ENCODE assay signal across 31 mouse cellular contexts in genomic region chr6:88299491-88299890, GRCm38 (mm10).
DNase-seq lines count a peak whose midpoint lies in the region; ATAC-seq and TF ChIP-seq lines count a peak whose summit lies in the region.
"Had no signal": no experiment of that assay in that cellular context is flagged by ENCODE, and none has a peak within 500 bp of the region (broad histone marks: within the 10 kb centered on the region; RNA-seq: fewer than 3 reads in every experiment).

No protein-coding gene starts in this region.

- no peak overlapping the region for H3K4me2 ChIP-seq in kidney, embryonic 16.5 days (replicated peaks; ENCODE audit: low read depth, low read length)
- no peak overlapping the region for H3K4me2 ChIP-seq in kidney, embryonic 15.5 days
- H3K4me2 ChIP-seq in intestine, embryonic 16.5 days (ENCODE audit: low read depth, low read length) = no peak overlapping the region
- H3K4me2 ChIP-seq in liver, postnatal 0 days (ENCODE audit: low read depth, low read length) = no peak overlapping the region
- H3K4me2 ChIP-seq in forebrain, embryonic 14.5 days (ENCODE audit: low read length) = no peak overlapping the region
- H3K4me2 ChIP-seq: embryonic facial prominence, embryonic 13.5 days; heart, embryonic 15.5 days; hindbrain, embryonic 13.5 days; limb, embryonic 15.5 days; neural tube, embryonic 15.5 days; stomach, embryonic 15.5 days had no signal

- ATAC-seq in kidney, embryonic 16.5 days (ENCODE audit: low FRiP score, low TSS enrichment) = 0 out of 2 replicates have a peak, but pooled peaks have one; percentile 12
- ATAC-seq in kidney, embryonic 15.5 days (replicated peaks; ENCODE audit: low FRiP score) = no peak
- ATAC-seq in intestine, embryonic 16.5 days = 0 out of 2 replicates have a peak, but pooled peaks have one; percentile 21
- ATAC-seq in liver, postnatal 0 days = peak; percentile 82
- no peak for ATAC-seq in monocyte, adult 5-6 weeks (replicated peaks; ENCODE audit: insufficient number of reproducible peaks, low FRiP score, low TSS enrichment, poor library complexity, severe bottlenecking)
- no peak for ATAC-seq in forebrain, embryonic 14.5 days
- ATAC-seq: Patski had no signal

- 42% methylated on average over 2 of the region's 2 CpGs for WGBS in kidney, embryonic 16.5 days
- 38% methylated on average over 2 of the region's 2 CpGs for WGBS in kidney, embryonic 15.5 days
- 36% methylated on average over 2 of the region's 2 CpGs for WGBS in intestine, embryonic 16.5 days
- 68% methylated on average over 2 of the region's 2 CpGs for WGBS in liver, postnatal 0 days (ENCODE audit: insufficient replicate concordance)
- 71% methylated on average over 2 of the region's 2 CpGs for WGBS in forebrain, embryonic 14.5 days

- no peaks in the 10 kb centered on the region for H3K4me1 ChIP-seq in kidney, embryonic 16.5 days (ENCODE audit: insufficient read depth, low read length)
- peaks cover 8% of the 10 kb centered on the region; the same call in 1 of the 2 replicates for H3K4me1 ChIP-seq in kidney, embryonic 15.5 days
- H3K4me1 ChIP-seq in intestine, embryonic 16.5 days (ENCODE audit: control insufficient read depth, insufficient read depth, low read length) = peaks cover 8% of the 10 kb centered on the region; the same call in 1 of the 2 replicates
- peaks cover 4% of the 10 kb centered on the region; the same call in 1 of the 2 replicates for H3K4me1 ChIP-seq in liver, postnatal 0 days (ENCODE audit: insufficient read depth)
- no peaks in the 10 kb centered on the region for H3K4me1 ChIP-seq in forebrain, embryonic 14.5 days (ENCODE audit: control insufficient read depth, insufficient read depth, low read length)
- H3K4me1 ChIP-seq: embryonic facial prominence, embryonic 13.5 days; hindbrain, embryonic 13.5 days; limb, embryonic 15.5 days; neural tube, embryonic 15.5 days; stomach, embryonic 15.5 days had no signal

- no peaks in the 10 kb centered on the region for H3K9me3 ChIP-seq in kidney, embryonic 16.5 days (ENCODE audit: low read length)
- no peaks in the 10 kb centered on the region for H3K9me3 ChIP-seq in kidney, embryonic 15.5 days (replicated peaks)
- H3K9me3 ChIP-seq in intestine, embryonic 16.5 days (ENCODE audit: control insufficient read depth, low read length) = no peaks in the 10 kb centered on the region
- H3K9me3 ChIP-seq in liver, postnatal 0 days (ENCODE audit: low read length) = no peaks in the 10 kb centered on the region
- H3K9me3 ChIP-seq in forebrain, embryonic 14.5 days (replicated peaks; ENCODE audit: control insufficient read depth, low read length) = no peaks in the 10 kb centered on the region
- H3K9me3 ChIP-seq: embryonic facial prominence, embryonic 13.5 days; forebrain, embryonic 10.5 days; heart, embryonic 10.5 days; heart, embryonic 15.5 days; hindbrain, embryonic 13.5 days; limb, embryonic 10.5 days; limb, embryonic 15.5 days; neural tube, embryonic 15.5 days; stomach, embryonic 15.5 days had no signal

- no peak overlapping the region for H3K27ac ChIP-seq in kidney, embryonic 16.5 days (ENCODE audit: low read length)
- H3K27ac ChIP-seq in kidney, embryonic 15.5 days = no peak overlapping the region
- H3K27ac ChIP-seq in intestine, embryonic 16.5 days (ENCODE audit: low read length) = no peak overlapping the region
- H3K27ac ChIP-seq in liver, postnatal 0 days (ENCODE audit: low read depth) = no peak overlapping the region
- H3K27ac ChIP-seq in forebrain, embryonic 14.5 days (ENCODE audit: low read depth, low read length) = no peak overlapping the region
- H3K27ac ChIP-seq: embryonic facial prominence, embryonic 13.5 days; forebrain, embryonic 10.5 days; heart, embryonic 10.5 days; heart, embryonic 15.5 days; hindbrain, embryonic 13.5 days; limb, embryonic 10.5 days; limb, embryonic 15.5 days; macrophage; neural tube, embryonic 15.5 days; stomach, embryonic 15.5 days had no signal

- no peak overlapping the region for H3K9ac ChIP-seq in kidney, embryonic 16.5 days (replicated peaks; ENCODE audit: low read length)
- H3K9ac ChIP-seq in kidney, embryonic 15.5 days = no peak overlapping the region
- no peak overlapping the region for H3K9ac ChIP-seq in intestine, embryonic 16.5 days (ENCODE audit: low read depth, low read length)
- no peak overlapping the region for H3K9ac ChIP-seq in liver, postnatal 0 days (replicated peaks)
- H3K9ac ChIP-seq in forebrain, embryonic 14.5 days (ENCODE audit: low read length) = no peak overlapping the region
- H3K9ac ChIP-seq: embryonic facial prominence, embryonic 13.5 days; heart, embryonic 15.5 days; hindbrain, embryonic 13.5 days; limb, embryonic 15.5 days; neural tube, embryonic 15.5 days; stomach, embryonic 15.5 days had no signal

- peaks cover 5% of the 10 kb centered on the region; the same call in 1 of the 2 replicates for H3K36me3 ChIP-seq in kidney, embryonic 16.5 days (ENCODE audit: insufficient read depth, low read length)
- peaks cover 11% of the 10 kb centered on the region; the same call in 1 of the 2 replicates for H3K36me3 ChIP-seq in kidney, embryonic 15.5 days
- H3K36me3 ChIP-seq in intestine, embryonic 16.5 days (ENCODE audit: control insufficient read depth, insufficient read depth, low read length) = peaks cover 4% of the 10 kb centered on the region; the same call in 1 of the 2 replicates
- peaks cover 4% of the 10 kb centered on the region; the same call in 1 of the 2 replicates for H3K36me3 ChIP-seq in liver, postnatal 0 days (replicated peaks; ENCODE audit: insufficient read depth, low read length)
- 0 out of 2 replicates have a peak, but pooled peaks cover 7% of the 10 kb centered on the region for H3K36me3 ChIP-seq in forebrain, embryonic 14.5 days (ENCODE audit: control insufficient read depth, insufficient read depth, low read length)
- H3K36me3 ChIP-seq: heart, embryonic 15.5 days; neural tube, embryonic 15.5 days had no signal

- no peak for TF ChIP-seq CTCF in liver, postnatal 0 days (IDR thresholded peaks at IDR 0.05; ENCODE audit: low read depth)

- H3K27me3 ChIP-seq in kidney, embryonic 16.5 days (ENCODE audit: insufficient read depth, low read length) = no peaks in the 10 kb centered on the region
- H3K27me3 ChIP-seq in kidney, embryonic 15.5 days = no peaks in the 10 kb centered on the region
- H3K27me3 ChIP-seq in intestine, embryonic 16.5 days (replicated peaks; ENCODE audit: control insufficient read depth, insufficient read depth, low read length) = no peaks in the 10 kb centered on the region
- H3K27me3 ChIP-seq in liver, postnatal 0 days (ENCODE audit: insufficient read depth, low read length) = no peaks in the 10 kb centered on the region
- H3K27me3 ChIP-seq in forebrain, embryonic 14.5 days (replicated peaks; ENCODE audit: control insufficient read depth, insufficient read depth, low read length) = no peaks in the 10 kb centered on the region
- H3K27me3 ChIP-seq: embryonic facial prominence, embryonic 13.5 days; heart, embryonic 15.5 days; hindbrain, embryonic 13.5 days; limb, embryonic 15.5 days; neural tube, embryonic 15.5 days; Patski; stomach, embryonic 15.5 days had no signal

- no peak for TF ChIP-seq EP300 in liver, postnatal 0 days (IDR thresholded peaks at IDR 0.05; ENCODE audit: low read depth)

- peak; percentile 60 for DNase-seq in embryo, embryonic 10.5 days (ENCODE audit: low spot score)
- DNase-seq in liver, postnatal 0 days = peak; percentile 40
- no peak for DNase-seq in adipocyte (ENCODE audit: low spot score)
- DNase-seq in forebrain, embryonic 14.5 days (ENCODE audit: low spot score) = no peak
- DNase-seq: adrenal gland, postnatal 14 days; cerebellum, adult 11 months; cerebellum, adult 9-11 months; gastrocnemius, postnatal 25 days; heart, adult 11 months; heart, postnatal 36 days; kidney, adult 2 months; kidney, postnatal 10 days; layer of hippocampus, adult 9-11 months; midbrain, embryonic 14.5 days; retina, postnatal 1 day; right cerebral cortex, postnatal 14 days had no signal

- H3K4me3 ChIP-seq in kidney, embryonic 16.5 days (ENCODE audit: low read length) = no peak overlapping the region
- H3K4me3 ChIP-seq in kidney, embryonic 15.5 days (replicated peaks) = no peak overlapping the region
- H3K4me3 ChIP-seq in intestine, embryonic 16.5 days (ENCODE audit: low read length) = no peak overlapping the region
- H3K4me3 ChIP-seq in liver, postnatal 0 days (ENCODE audit: low read depth, low read length) = no peak overlapping the region
- no peak overlapping the region for H3K4me3 ChIP-seq in forebrain, embryonic 14.5 days (ENCODE audit: low read depth, low read length)
- H3K4me3 ChIP-seq: embryonic facial prominence, embryonic 13.5 days; forebrain, embryonic 10.5 days; heart, embryonic 10.5 days; heart, embryonic 15.5 days; hindbrain, embryonic 13.5 days; limb, embryonic 10.5 days; limb, embryonic 15.5 days; neural tube, embryonic 15.5 days; stomach, embryonic 15.5 days had no signal

Comparison
In these comparisons a context has a peak if more than half of its experiments do, and no peak if none do; other contexts are left out.
1. ATAC-seq: peak in kidney, embryonic 16.5 days (single experiment), intestine, embryonic 16.5 days (single experiment) and liver, postnatal 0 days (single experiment); none in kidney, embryonic 15.5 days (single experiment), monocyte, adult 5-6 weeks (single experiment) and forebrain, embryonic 14.5 days (single experiment).
2. DNase-seq: peak in embryo, embryonic 10.5 days (single experiment) and liver, postnatal 0 days (single experiment); none in adipocyte (single experiment) and forebrain, embryonic 14.5 days (single experiment).